Mouse (Mus musculus) forebrain, embryonic 16.5 days (tissue): Measurements from ENCODE around the gene Ace. TPM values are rescaled to one million over a fixed set of nuclear protein-coding genes. Genes with fewer than 3 reads are reported as not detected.

Experiments
- ATAC-seq: fragments of 200-750 bp; cut with Nextera tagmentation; 2 replicates; pipeline ENCODE4 v1.8.0; 2017; ENCODE audit warnings: mild to moderate bottlenecking, moderate library complexity
- H3K27ac ChIP-seq: fragments of 300-500 bp; sonication (generic); 2 replicates; pipeline ENCODE4 v1.5.1; 2014; ENCODE audit warnings: low read length, control low read depth
- H3K27me3 ChIP-seq: fragments of 300-500 bp; sonication (generic); replicated peaks from 2 replicates; pipeline ENCODE4 v1.6.1; 2014; ENCODE audit warnings: low read length; ENCODE audit not compliant: control insufficient read depth, insufficient read depth
- H3K36me3 ChIP-seq: fragments of 300-500 bp; sonication (generic); 2 replicates; pipeline ENCODE4 v1.6.1; 2014; ENCODE audit not compliant: control insufficient read depth, insufficient read depth
- H3K4me1 ChIP-seq: fragments of 300-500 bp; sonication (generic); replicated peaks from 2 replicates; pipeline ENCODE4 v1.6.1; 2014; ENCODE audit warnings: low read length; ENCODE audit not compliant: control insufficient read depth, insufficient read depth
- H3K4me2 ChIP-seq: fragments of 300-500 bp; sonication (generic); 2 replicates; pipeline ENCODE4 v1.6.1; 2014; ENCODE audit warnings: mild to moderate bottlenecking, low read length, control low read depth
- H3K4me3 ChIP-seq: fragments of 300-500 bp; sonication (generic); replicated peaks from 2 replicates; pipeline ENCODE4 v1.5.1; 2014; ENCODE audit warnings: mild to moderate bottlenecking, low read length, control low read depth
- H3K9ac ChIP-seq: fragments of 300-500 bp; sonication (generic); replicated peaks from 2 replicates; pipeline ENCODE4 v1.6.1; 2014; ENCODE audit warnings: low read depth, low read length, control low read depth
- H3K9me3 ChIP-seq: fragments of 300-500 bp; sonication (generic); 2 replicates; pipeline ENCODE4 v1.6.1; 2016; ENCODE audit warnings: low read length; ENCODE audit not compliant: control insufficient read depth
- WGBS: fragments of 180-500 bp; shearing (Covaris S2); extraction: QIAGEN DNeasy Blood & Tissue Kit; methylation state at CpG from one replicate; pipeline ENCODE4 v1.1.7; 2014; 5-methylcytosine and 5-hydroxymethylcytosine counted together
- polyA plus RNA-seq: library from polyadenylated mRNA; unstranded; fragments of >200 nt; fragmentation: Nextera tagmentation; extraction: Ambion mirVana; gene quantifications from 2 replicates; pipeline ENCODE4 v1.2.1, GENCODE M21; 2015

Ace gene
- polyA plus RNA-seq, 1 experiment from 2014 or later = 3.2 TPM

GRCm38 (mm10) chr11:105955815-105956430 lies 11.8 kb upstream of the Ace start:
- no peak for ATAC-seq

GRCm38 (mm10) chr11:105957501-105957900 lies 10.2 kb upstream of the Ace start:
- Histone ChIP-seq H3K4me3 (no peak overlapping the region), H3K27me3 (no peaks in the 10 kb centered on the region), H3K9me3 (no peaks in the 10 kb centered on the region), H3K4me1 (peaks cover 7% of the 10 kb centered on the region), H3K27ac (no peak overlapping the region), H3K4me2 (no peak overlapping the region), H3K9ac (no peak overlapping the region), H3K36me3 (no peaks in the 10 kb centered on the region)
- no peak for ATAC-seq
- WGBS = 34% methylated on average over 6 of the region's 6 CpGs

More at GRCm38 (mm10) chr11:105955815-105956430, 11.8 kb upstream of the Ace start:
- 85% methylated on average over 28 of the region's 28 CpGs for WGBS
- H3K4me1 ChIP-seq = peaks cover 7% of the 10 kb centered on the region
- H3K4me2 ChIP-seq = no peak overlapping the region
- H3K9ac ChIP-seq = no peak overlapping the region
- no peak overlapping the region for H3K4me3 ChIP-seq
- H3K9me3 ChIP-seq = no peaks in the 10 kb centered on the region
- no peaks in the 10 kb centered on the region for H3K27me3 ChIP-seq
- H3K27ac ChIP-seq = no peak overlapping the region
- no peaks in the 10 kb centered on the region for H3K36me3 ChIP-seq

- Histone ChIP-seq H3K4me1 (peaks cover 7% of the 10 kb centered on the region), H3K4me2 (no peak overlapping the region), H3K9me3 (no peaks in the 10 kb centered on the region), H3K36me3 (no peaks in the 10 kb centered on the region), H3K27me3 (no peaks in the 10 kb centered on the region), H3K9ac (no peak overlapping the region), H3K4me3 (no peak overlapping the region), H3K27ac (no peak overlapping the region)
- WGBS = 32% methylated on average over 1 of the region's 1 CpGs
- no peak for ATAC-seq
These were observed 9.2 kb upstream of the Ace start for GRCm38 (mm10) chr11:105958566-105958965.

GRCm38 (mm10) chr11:105959355-105959754 lies 8.4 kb upstream of the Ace start:
- Histone ChIP-seq H3K4me3 (no peak overlapping the region), H3K4me1 (peaks cover 7% of the 10 kb centered on the region), H3K36me3 (no peaks in the 10 kb centered on the region), H3K27me3 (no peaks in the 10 kb centered on the region), H3K9me3 (no peaks in the 10 kb centered on the region), H3K27ac (no peak overlapping the region), H3K4me2 (no peak overlapping the region; the same call in 1 of the 2 replicates), H3K9ac (no peak overlapping the region)
- ATAC-seq = 0 out of 2 replicates have a peak, but pooled peaks have one; percentile 47
- WGBS = 54% methylated on average over 17 of the region's 17 CpGs

- Histone ChIP-seq H3K36me3 (no peaks in the 10 kb centered on the region), H3K4me3 (no peak overlapping the region), H3K4me2 (no peak overlapping the region), H3K27me3 (peaks cover 13% of the 10 kb centered on the region), H3K4me1 (peaks cover 12% of the 10 kb centered on the region), H3K9ac (no peak overlapping the region), H3K27ac (no peak overlapping the region), H3K9me3 (no peaks in the 10 kb centered on the region)
- no peak for ATAC-seq
- WGBS = 76% methylated on average over 5 of the region's 5 CpGs
These were observed 3.1 kb upstream of the Ace start for GRCm38 (mm10) chr11:105964691-105965090.

GRCm38 (mm10) chr11:105966288-105966687 lies 1.5 kb upstream of the Ace start:
- Histone ChIP-seq H3K27me3 (peaks cover 13% of the 10 kb centered on the region), H3K9me3 (no peaks in the 10 kb centered on the region), H3K4me2 (no peak overlapping the region), H3K4me3 (no peak overlapping the region), H3K27ac (no peak overlapping the region), H3K36me3 (no peaks in the 10 kb centered on the region), H3K9ac (no peak overlapping the region), H3K4me1 (peaks cover 12% of the 10 kb centered on the region)
- 74% methylated on average over 4 of the region's 4 CpGs for WGBS
- ATAC-seq = no peak

GRCm38 (mm10) chr11:105968948-105969347 lies 1.2 kb downstream of the Ace start:
- H3K4me1 ChIP-seq = peaks cover 12% of the 10 kb centered on the region
- no peak for ATAC-seq
- peaks cover 13% of the 10 kb centered on the region for H3K27me3 ChIP-seq
- no peak overlapping the region; the same call in 1 of the 2 replicates for H3K4me2 ChIP-seq
- H3K9me3 ChIP-seq = no peaks in the 10 kb centered on the region
- 47% methylated on average over 10 of the region's 10 CpGs for WGBS
- H3K9ac ChIP-seq = no peak overlapping the region
- H3K27ac ChIP-seq = no peak overlapping the region
- no peaks in the 10 kb centered on the region for H3K36me3 ChIP-seq
- no peak overlapping the region for H3K4me3 ChIP-seq

GRCm38 (mm10) chr11:105969516-105969915 lies 1.8 kb downstream of the Ace start:
- no peak overlapping the region for H3K27ac ChIP-seq
- no peaks in the 10 kb centered on the region for H3K36me3 ChIP-seq
- ATAC-seq = no peak
- peaks cover 12% of the 10 kb centered on the region for H3K4me1 ChIP-seq
- no peaks in the 10 kb centered on the region for H3K9me3 ChIP-seq
- no peak overlapping the region for H3K4me2 ChIP-seq
- no peak overlapping the region for H3K4me3 ChIP-seq
- H3K9ac ChIP-seq = no peak overlapping the region
- 60% methylated on average over 1 of the region's 1 CpGs for WGBS
- H3K27me3 ChIP-seq = peaks cover 13% of the 10 kb centered on the region

GRCm38 (mm10) chr11:105974593-105974992 lies 6.8 kb downstream of the Ace start:
- WGBS = 92% methylated on average over 6 of the region's 6 CpGs
- H3K4me3 ChIP-seq = no peak overlapping the region

GRCm38 (mm10) chr11:105975050-105975449 lies 7.3 kb downstream of the Ace start:
- ATAC-seq = no peak
- no peak overlapping the region for H3K9ac ChIP-seq
- no peak overlapping the region for H3K4me2 ChIP-seq
- no peaks in the 10 kb centered on the region for H3K4me1 ChIP-seq
- no peaks in the 10 kb centered on the region for H3K27me3 ChIP-seq
- no peaks in the 10 kb centered on the region for H3K9me3 ChIP-seq
- no peaks in the 10 kb centered on the region for H3K36me3 ChIP-seq
- no peak overlapping the region for H3K27ac ChIP-seq
- H3K4me3 ChIP-seq = no peak overlapping the region
- 77% methylated on average over 3 of the region's 3 CpGs for WGBS

More at GRCm38 (mm10) chr11:105974593-105974992, 6.8 kb downstream of the Ace start:
- no peak overlapping the region for H3K9ac ChIP-seq
- no peaks in the 10 kb centered on the region for H3K9me3 ChIP-seq
- no peaks in the 10 kb centered on the region for H3K27me3 ChIP-seq
- H3K27ac ChIP-seq = no peak overlapping the region
- no peak for ATAC-seq
- no peak overlapping the region for H3K4me2 ChIP-seq
- H3K36me3 ChIP-seq = no peaks in the 10 kb centered on the region
- H3K4me1 ChIP-seq = no peaks in the 10 kb centered on the region
